Mouse (Mus musculus) CH12.LX (cell line): Measurements from ENCODE around the gene Sohlh1. TPM values are rescaled to one million over a fixed set of nuclear protein-coding genes. Genes with fewer than 3 reads are reported as not detected.

Experiments used
- DNase-seq: peaks from one replicate; pipeline ENCODE4 v3.0.0-alpha.2; 2013; ENCODE audit errors: extremely low read depth
- H3K27ac ChIP-seq: 2 replicates; pipeline ENCODE4 v1.5.1; 2012; ENCODE audit warnings: low read depth, mild to moderate bottlenecking, control low read depth, moderate library complexity; ENCODE audit not compliant: insufficient read depth
- H3K27me3 ChIP-seq: replicated peaks from 2 replicates; pipeline ENCODE3; 2012; ENCODE audit warnings: inconsistent platforms
- H3K36me3 ChIP-seq, 2 experiments: replicated peaks in 1 of 2; 2 replicates each; pipeline versions ENCODE3 to v1.6.1; 2012; ENCODE audit warnings: inconsistent platforms in 1 of 2, low read length in 1 of 2, mild to moderate bottlenecking in 1 of 2, mixed read lengths in 1 of 2, moderate library complexity in 1 of 2; ENCODE audit not compliant: control insufficient read depth in 1 of 2, insufficient read depth in 1 of 2
- H3K4me1 ChIP-seq, 2 experiments: 2 replicates each; pipeline ENCODE4 v1.6.1; 2012; ENCODE audit warnings: inconsistent platforms in 1 of 2, moderate library complexity in 1 of 2; ENCODE audit not compliant: insufficient read depth in 2 of 2, control insufficient read depth in 1 of 2
- H3K4me2 ChIP-seq: 2 replicates; pipeline ENCODE4 v1.6.1; 2012; ENCODE audit warnings: low read depth, mild to moderate bottlenecking, control low read depth; ENCODE audit not compliant: poor library complexity, insufficient read depth, severe bottlenecking
- H3K4me3 ChIP-seq, 3 experiments: fragments of 150-350 bp in 1 of 3; sonication (generic) in 1 of 3; replicated peaks in 1 of 3; 2 replicates each; pipeline versions ENCODE3 to v1.5.1; 2011 to 2012; ENCODE audit warnings: low read depth in 2 of 3, low read length in 2 of 3, mild to moderate bottlenecking in 2 of 3, moderate library complexity in 2 of 3, control low read depth in 1 of 3, improper control_type of control experiment in 1 of 3, inconsistent platforms in 1 of 3, mixed read lengths in 1 of 3; ENCODE audit not compliant: poor library complexity in 1 of 3
- H3K79me2 ChIP-seq: replicated peaks from 2 replicates; pipeline ENCODE4 v1.6.1; 2012; ENCODE audit warnings: mild to moderate bottlenecking, moderate library complexity; ENCODE audit not compliant: control insufficient read depth, poor library complexity, insufficient read depth, severe bottlenecking; ENCODE audit errors: extremely low read depth
- H3K9ac ChIP-seq: 2 replicates; pipeline ENCODE4 v1.6.1; 2012; ENCODE audit warnings: low read depth, mild to moderate bottlenecking, control low read depth, moderate library complexity; ENCODE audit not compliant: insufficient read depth
- H3K9me3 ChIP-seq: replicated peaks from 2 replicates; pipeline ENCODE3; 2012; ENCODE audit warnings: low read length, inconsistent platforms, mixed read lengths
- BHLHE40 ChIP-seq: IDR thresholded peaks from 2 replicates; pipeline ENCODE4 v1.6.1; 2011; ENCODE audit warnings: mild to moderate bottlenecking, low read depth, low read length, improper control_type of control experiment
- CTCF ChIP-seq, 2 experiments: IDR thresholded peaks in 1 of 2; conservative IDR thresholded peaks in 1 of 2; 2 replicates each; pipeline ENCODE4 v1.5.1; 2011 to 2012; ENCODE audit warnings: low read depth in 2 of 2, low read length in 2 of 2, improper control_type of control experiment in 1 of 2, inconsistent platforms in 1 of 2, mild to moderate bottlenecking in 1 of 2, moderate library complexity in 1 of 2
- E2F4 ChIP-seq: IDR thresholded peaks from 2 replicates; pipeline ENCODE4 v1.6.1; 2011; ENCODE audit warnings: low read depth, low read length, improper control_type of control experiment; ENCODE audit not compliant: insufficient replicate concordance
- JUND ChIP-seq: conservative IDR thresholded peaks from 2 replicates; pipeline ENCODE4 v1.6.1; 2011; ENCODE audit warnings: low read depth, low read length, improper control_type of control experiment
- KAT2A ChIP-seq: IDR thresholded peaks from 2 replicates; pipeline ENCODE4 v1.6.1; 2012; ENCODE audit warnings: low read length, improper control_type of control experiment, inconsistent platforms; ENCODE audit not compliant: insufficient replicate concordance
- MAFK ChIP-seq: IDR thresholded peaks from 2 replicates; pipeline ENCODE4 v1.6.1; 2011; ENCODE audit warnings: low read length, improper control_type of control experiment; ENCODE audit not compliant: insufficient replicate concordance
- MEF2A ChIP-seq: IDR thresholded peaks from 2 replicates; pipeline ENCODE4 v1.6.1; 2014; ENCODE audit warnings: low read depth, mild to moderate bottlenecking, inconsistent platforms, low read length, improper control_type of control experiment, borderline replicate concordance
- NELFE ChIP-seq: IDR thresholded peaks from 2 replicates; pipeline ENCODE4 v1.6.1; 2011; ENCODE audit warnings: low read depth, low read length, improper control_type of control experiment
- NRF1 ChIP-seq: IDR thresholded peaks from 2 replicates; pipeline ENCODE4 v1.6.1; 2014; ENCODE audit warnings: low read depth, mild to moderate bottlenecking, inconsistent platforms, low read length, improper control_type of control experiment, moderate library complexity
- PAX5 ChIP-seq: IDR thresholded peaks from 2 replicates; pipeline ENCODE4 v1.6.1; 2012; ENCODE audit warnings: low read length, inconsistent platforms, mixed read lengths
- RAD21 ChIP-seq: IDR thresholded peaks from 2 replicates; pipeline ENCODE4 v1.6.1; 2011; ENCODE audit warnings: low read depth, mild to moderate bottlenecking, low read length, improper control_type of control experiment, moderate library complexity
- SIN3A ChIP-seq: IDR thresholded peaks from 2 replicates; pipeline ENCODE4 v1.6.1; 2012; ENCODE audit warnings: low read length, improper control_type of control experiment, inconsistent platforms
- TCF12 ChIP-seq: IDR thresholded peaks from 2 replicates; pipeline ENCODE4 v1.6.1; 2014; ENCODE audit warnings: low read depth, mild to moderate bottlenecking, inconsistent platforms, low read length, improper control_type of control experiment
- UBTF ChIP-seq: IDR thresholded peaks from 2 replicates; pipeline ENCODE4 v1.6.1; 2012; ENCODE audit warnings: low read depth, mild to moderate bottlenecking, inconsistent platforms, low read length, improper control_type of control experiment, moderate library complexity
- USF1 ChIP-seq: IDR thresholded peaks from 2 replicates; pipeline ENCODE4 v1.6.1; 2014; ENCODE audit warnings: low read depth, mild to moderate bottlenecking, inconsistent platforms, low read length, improper control_type of control experiment
- USF2 ChIP-seq: conservative IDR thresholded peaks from 2 replicates; pipeline ENCODE4 v1.6.1; 2011; ENCODE audit warnings: low read depth, low read length, improper control_type of control experiment
- ZC3H11A ChIP-seq: IDR thresholded peaks from 2 replicates; pipeline ENCODE4 v1.6.1; 2012; ENCODE audit warnings: low read depth, mild to moderate bottlenecking, inconsistent platforms, low read length, improper control_type of control experiment
- ZKSCAN1 ChIP-seq: IDR thresholded peaks from 2 replicates; pipeline ENCODE4 v1.6.1; 2012; ENCODE audit warnings: low read depth, inconsistent platforms, low read length, improper control_type of control experiment, borderline replicate concordance
- ZMIZ1 ChIP-seq: IDR thresholded peaks from 2 replicates; pipeline ENCODE4 v1.6.1; 2012; ENCODE audit warnings: low read depth, mild to moderate bottlenecking, inconsistent platforms, low read length, improper control_type of control experiment
- dilution Hi-C: fragments of 300-500 bp; cut with MboI; formaldehyde crosslinking; loops from 2 replicates; pipeline ENCODE4 v1.14.3; 2020; ENCODE audit warnings: low sequenced_read_pairs; ENCODE audit not compliant: extremely low pct_unique_long_range_greater_than_20kb, extremely low pct_ligation_motif_present
- in situ Hi-C: fragments of 300-500 bp; cut with MboI; formaldehyde crosslinking; loops from 3 replicates; pipeline ENCODE4 v1.14.3; 2019; ENCODE audit warnings: low sequenced_read_pairs, low pct_ligation_motif_present, low pct_unique_long_range_greater_than_20kb, mixed read lengths
- polyA plus RNA-seq: library from polyadenylated mRNA; unstranded; fragments of >175 nt; gene quantifications from 2 replicates; pipeline ENCODE4 v1.2.1, GENCODE M21; 2012; ENCODE audit warnings: low read depth; ENCODE audit not compliant: insufficient read length
- total RNA-seq, 2 experiments: library from RNA; depleted of rRNA; stranded (reverse); fragments of 300-350 nt in 1 of 2; fragments of >200 nt in 1 of 2; gene quantifications; 2 replicates each; pipeline ENCODE4 v1.2.3; 2012 to 2014

The Sohlh1 gene
- total and polyA plus RNA-seq, 3 experiments: not detected

DNA sequence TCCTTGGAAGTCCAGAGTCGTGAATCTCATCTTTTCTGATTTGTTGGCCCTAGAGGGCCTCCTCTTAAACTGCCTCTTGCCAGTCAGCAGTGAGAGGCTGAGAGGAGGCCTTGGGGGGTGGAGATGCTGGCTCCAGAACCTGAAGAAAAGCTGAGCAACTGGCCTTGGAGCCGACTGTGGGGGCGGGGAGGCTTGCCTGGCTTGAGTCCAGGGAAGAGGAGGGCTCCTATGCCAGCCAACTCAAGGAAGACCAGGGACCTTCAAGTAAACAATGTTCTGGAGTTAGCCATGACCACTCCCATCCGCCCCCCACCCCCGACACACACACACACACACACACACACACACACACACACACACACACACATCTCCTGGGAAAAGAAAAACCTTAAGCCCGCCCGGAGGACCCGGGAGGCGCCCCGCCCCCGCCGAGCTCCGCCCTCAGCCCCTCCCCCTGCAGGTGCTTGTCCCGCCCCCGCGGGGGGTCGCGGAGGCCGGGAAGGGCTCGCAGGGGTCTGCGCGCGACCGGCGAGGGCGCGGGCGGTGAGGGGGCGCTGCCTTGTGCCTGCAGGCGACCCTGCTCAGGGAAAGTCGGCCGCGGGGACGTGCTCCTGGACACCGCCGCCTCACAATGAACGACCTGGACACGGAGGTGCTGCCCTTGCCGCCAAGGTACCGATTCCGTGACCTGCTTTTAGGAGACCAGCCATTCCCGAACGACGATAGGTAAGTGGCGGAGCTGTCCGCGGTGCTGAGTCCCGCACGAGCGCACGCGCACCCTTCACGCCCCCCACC, 16.5 kb upstream of the Sohlh1 start, which contains the start of gene Kcnt1:
TSS of gene Kcnt1 (plus strand) at position 398 of the 795 bp plus-strand sequence.
- Histone ChIP-seq H3K9me3 (no peaks in the 10 kb centered on the region), H3K27me3 (peaks cover 74% of the 10 kb centered on the region), H3K4me3 (no peak within 1 kb of the TSS), H3K4me2 (no peak within 1 kb of the TSS), H3K36me3 (no peaks in the 10 kb centered on the region), H3K79me2 (no peaks in the 10 kb centered on the region), H3K4me1 (no peaks in the 10 kb centered on the region), H3K9ac (no peak within 1 kb of the TSS), H3K27ac (no peak within 1 kb of the TSS)
- no peak for DNase-seq
- in situ Hi-C loops: no loop called here
- dilution Hi-C loops: no loop called here
- TF ChIP-seq CTCF (conservative IDR thresholded peaks at IDR 0.05 in 1 of 2, IDR thresholded peaks at IDR 0.05 in 1 of 2; ENCODE audit: low read depth in 2 of 2, low read length in 2 of 2): no peak
- no peak for TF ChIP-seq MEF2A
- TF ChIP-seq BHLHE40: no peak
- TF ChIP-seq UBTF: no peak
- no peak for TF ChIP-seq MAFK
- TF ChIP-seq USF1: no peak
- no peak for TF ChIP-seq SIN3A
- no peak for TF ChIP-seq TCF12
- TF ChIP-seq NELFE: no peak
- TF ChIP-seq KAT2A: no peak
- TF ChIP-seq ZC3H11A: no peak
- no peak for TF ChIP-seq E2F4
- no peak for TF ChIP-seq RAD21

DNA sequence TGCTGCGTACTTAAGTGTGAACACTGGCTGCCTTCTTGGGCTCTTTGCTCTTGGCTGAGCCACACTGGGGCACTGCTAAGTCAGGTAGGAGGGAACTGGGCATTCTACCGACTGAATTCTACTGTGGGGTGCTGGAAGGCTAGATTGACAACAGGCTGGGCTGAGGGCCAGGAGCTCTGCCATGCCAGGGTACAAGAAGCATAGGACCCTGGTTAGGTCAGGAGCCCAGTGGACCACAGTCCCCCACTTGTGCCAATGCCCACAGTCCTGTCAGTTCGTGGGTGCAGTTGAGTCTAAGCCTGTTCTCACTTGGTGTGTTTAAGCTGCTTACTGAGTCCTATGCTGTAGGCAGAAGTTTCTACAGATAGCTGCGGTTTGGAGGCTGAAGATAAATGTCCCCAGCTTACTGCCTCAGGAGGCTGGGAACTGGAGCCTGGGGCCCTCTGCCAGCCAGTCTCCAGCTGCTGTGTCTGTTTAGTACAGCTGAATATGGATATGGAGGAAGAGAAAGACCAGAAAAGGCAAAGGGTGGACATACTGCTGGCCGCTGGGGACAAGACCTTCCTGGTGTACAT, 15.7 kb upstream of the Sohlh1 start:
- no peak overlapping the region for H3K27ac ChIP-seq
- no peaks in the 10 kb centered on the region for H3K9me3 ChIP-seq
- no peak overlapping the region for H3K4me2 ChIP-seq
- in situ Hi-C loops (no loop called here), dilution Hi-C loops (no loop called here)
- no peak for DNase-seq
- H3K27me3 ChIP-seq: peaks cover 74% of the 10 kb centered on the region
- no peak overlapping the region for H3K9ac ChIP-seq
- TF ChIP-seq USF2: no peak
- TF ChIP-seq UBTF: no peak
- TF ChIP-seq PAX5: no peak
- TF ChIP-seq NRF1: no peak
- no peak for TF ChIP-seq ZMIZ1
- no peak for TF ChIP-seq ZKSCAN1
- no peak for TF ChIP-seq JUND
- TF ChIP-seq CTCF (conservative IDR thresholded peaks at IDR 0.05 in 1 of 2, IDR thresholded peaks at IDR 0.05 in 1 of 2; ENCODE audit: low read depth in 2 of 2, low read length in 2 of 2): no peak
- no peak overlapping the region for H3K4me3 ChIP-seq
- no peaks in the 10 kb centered on the region for H3K79me2 ChIP-seq
- no peaks in the 10 kb centered on the region for H3K4me1 ChIP-seq
- H3K36me3 ChIP-seq: no peaks in the 10 kb centered on the region
